Mouse (Mus musculus): ENCODE data around the gene Zfp454.

DNA sequence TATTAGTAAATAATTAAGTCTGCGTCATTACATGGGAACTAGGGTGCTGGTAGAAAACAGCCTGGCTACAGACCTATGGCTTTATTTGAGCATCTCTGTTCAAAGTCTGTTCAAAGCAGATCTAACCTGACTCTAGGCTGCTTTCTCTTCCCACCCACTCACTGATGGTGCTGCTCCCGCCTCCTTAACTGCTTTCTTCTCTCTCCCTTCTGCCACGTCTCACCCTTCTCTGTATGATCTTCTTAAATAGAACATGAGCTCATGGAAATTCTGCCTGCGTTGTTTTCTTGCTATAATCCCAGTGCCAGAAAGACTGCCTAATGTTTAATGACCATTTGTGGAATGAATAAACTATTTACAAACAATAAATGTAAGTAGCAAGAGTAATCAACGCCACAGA is 20.7 kb upstream of the Zfp454 start:
- TF ChIP-seq POLR2A (IDR thresholded peaks at IDR 0.05; ENCODE audit: low read depth, low read length) (no peak), CTCF (conservative IDR thresholded peaks at IDR 0.05; ENCODE audit: insufficient read depth, insufficient read length, low read depth, low read length) (no peak)
